Mouse (Mus musculus) brain, embryonic 14.5 days (tissue): Measurements from ENCODE around the gene Emilin1.

ENCODE experiments used
- CTCF ChIP-seq: fragments of 200-500 bp; IDR thresholded peaks from 2 replicates; pipeline ENCODE4 v1.5.1; 2012; ENCODE audit warnings: inconsistent platforms, mild to moderate bottlenecking, moderate library complexity, borderline replicate concordance; ENCODE audit not compliant: insufficient read depth, insufficient read length; ENCODE audit errors: extremely low read depth
- POLR2A ChIP-seq: fragments of 200-500 bp; IDR thresholded peaks from 2 replicates; pipeline ENCODE4 v1.6.1; 2012; ENCODE audit warnings: mild to moderate bottlenecking, inconsistent platforms, borderline replicate concordance; ENCODE audit not compliant: poor library complexity, insufficient read depth, insufficient read length, severe bottlenecking; ENCODE audit errors: extremely low read depth

- TF ChIP-seq CTCF (no peak), POLR2A (no peak)
Observed at GRCm38 (mm10) chr5:30886731-30887130, 26.5 kb upstream of the Emilin1 start.
